ENCODE assay signal across 8 mouse cellular contexts in the genomic region with DNA sequence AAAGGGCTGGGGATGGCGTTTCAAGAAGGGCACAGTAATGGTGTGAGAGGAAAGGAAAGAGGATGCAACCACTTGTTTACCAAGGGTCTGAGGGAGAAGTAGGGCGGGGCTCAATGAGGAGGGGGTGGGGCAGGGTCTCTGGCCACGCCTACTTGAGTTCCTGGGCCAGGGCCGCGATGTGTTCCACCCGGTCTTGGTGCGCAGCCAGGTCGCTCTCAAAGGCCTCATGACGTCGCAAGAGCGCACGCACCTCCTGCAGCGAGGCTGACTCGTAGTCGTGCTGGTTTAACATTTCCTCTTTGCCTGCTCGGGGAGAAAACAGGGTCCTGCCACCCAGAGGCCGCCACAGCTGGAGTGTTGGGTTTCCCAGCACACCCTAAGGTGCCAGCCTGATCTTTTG. TPM values are rescaled to one million over a fixed set of nuclear protein-coding genes. Genes with fewer than 3 reads are reported as not detected.
DNase-seq lines count a peak whose midpoint lies in the region; ATAC-seq and TF ChIP-seq lines count a peak whose summit lies in the region.

No protein-coding gene starts in this region.

- DNase-seq in heart, postnatal 25 days (ENCODE audit: low spot score): no peak
- peak; percentile 90 for DNase-seq in R1 (ENCODE audit: low read depth, low spot score)
- DNase-seq in liver, embryonic 13.5 days: no peak
- peak; percentile 45 for DNase-seq in stomach, postnatal 0 days (ENCODE audit: low spot score)
- DNase-seq in urinary bladder, postnatal 10 days (ENCODE audit: low spot score): no peak

- no peak overlapping the region for H3K4me3 ChIP-seq in heart, embryonic 12.5 days
- H3K4me3 ChIP-seq in liver, embryonic 13.5 days (replicated peaks): no peak overlapping the region
- H3K4me3 ChIP-seq in stomach, postnatal 0 days (ENCODE audit: low read depth, low read length): no peak overlapping the region

- WGBS in heart, embryonic 12.5 days: 5% methylated on average over 17 of the region's 17 CpGs
- 3% methylated on average over 17 of the region's 17 CpGs for WGBS in liver, embryonic 13.5 days (ENCODE audit: insufficient replicate concordance)
- WGBS in stomach, postnatal 0 days: 6% methylated on average over 17 of the region's 17 CpGs

- no peak for ATAC-seq in heart, embryonic 12.5 days (ENCODE audit: insufficient number of reproducible peaks, low FRiP score)
- peak; percentile 72 to 77 for ATAC-seq in hematopoietic stem cell, adult 5-6 weeks (replicated peaks in 1 of 2; ENCODE audit: insufficient read depth in 1 of 2, low FRiP score in 2 of 2, low TSS enrichment in 1 of 2, low read depth in 1 of 2, poor library complexity in 2 of 2, severe bottlenecking in 2 of 2)
- ATAC-seq in liver, embryonic 13.5 days (ENCODE audit: low read depth): no peak
- 0 out of 2 replicates have a peak, but pooled peaks have one; percentile 21 for ATAC-seq in stomach, postnatal 0 days (ENCODE audit: low FRiP score, low TSS enrichment)
- ATAC-seq in monocyte, adult 5-6 weeks (replicated peaks; ENCODE audit: insufficient number of reproducible peaks, low FRiP score, low TSS enrichment, poor library complexity, severe bottlenecking): no peak

- peak overlapping the region; percentile 32; the same call in 1 of the 2 replicates for H3K4me2 ChIP-seq in heart, embryonic 12.5 days
- peak overlapping the region; percentile 37 for H3K4me2 ChIP-seq in liver, embryonic 13.5 days
- H3K4me2 ChIP-seq in stomach, postnatal 0 days (replicated peaks; ENCODE audit: low read depth): peak overlapping the region; percentile 34; the same call in 1 of the 2 replicates

- H3K27me3 ChIP-seq in heart, embryonic 12.5 days (replicated peaks): peaks cover 41% of the 10 kb centered on the region
- H3K27me3 ChIP-seq in liver, embryonic 13.5 days: peaks cover 79% of the 10 kb centered on the region
- no peaks in the 10 kb centered on the region for H3K27me3 ChIP-seq in stomach, postnatal 0 days (ENCODE audit: control insufficient read depth, insufficient read depth, low read length)

- peaks cover 4% of the 10 kb centered on the region; the same call in 1 of the 2 replicates for H3K4me1 ChIP-seq in heart, embryonic 12.5 days (replicated peaks)
- peaks cover 28% of the 10 kb centered on the region for H3K4me1 ChIP-seq in liver, embryonic 13.5 days (replicated peaks)
- no peaks in the 10 kb centered on the region for H3K4me1 ChIP-seq in stomach, postnatal 0 days (replicated peaks; ENCODE audit: control insufficient read depth, insufficient read depth)

- no peaks in the 10 kb centered on the region for H3K9me3 ChIP-seq in heart, embryonic 12.5 days (replicated peaks)
- no peaks in the 10 kb centered on the region for H3K9me3 ChIP-seq in liver, embryonic 13.5 days (replicated peaks)
- H3K9me3 ChIP-seq in stomach, postnatal 0 days (ENCODE audit: control insufficient read depth, low read length): no peaks in the 10 kb centered on the region

- intact Hi-C loops in heart, postnatal 25 days (cut with DNase I): no loop called here

- H3K27ac ChIP-seq in heart, embryonic 12.5 days (ENCODE audit: poor library complexity, severe bottlenecking): no peak overlapping the region
- H3K27ac ChIP-seq in liver, embryonic 13.5 days: no peak overlapping the region
- H3K27ac ChIP-seq in stomach, postnatal 0 days (replicated peaks): no peak overlapping the region

- 0 out of 2 replicates have a peak, but pooled peaks have one; percentile 4 for TF ChIP-seq CTCF in stomach, postnatal 0 days (IDR thresholded peaks at IDR 0.05; ENCODE audit: low read depth)

- no peak for TF ChIP-seq EP300 in stomach, postnatal 0 days (optimal IDR thresholded peaks at IDR 0.05)

- H3K36me3 ChIP-seq in heart, embryonic 12.5 days: 0 out of 2 replicates have a peak, but pooled peaks cover 4% of the 10 kb centered on the region
- H3K36me3 ChIP-seq in liver, embryonic 13.5 days: peaks cover 11% of the 10 kb centered on the region; the same call in 1 of the 2 replicates
- no peaks in the 10 kb centered on the region for H3K36me3 ChIP-seq in stomach, postnatal 0 days (ENCODE audit: control insufficient read depth, insufficient read depth, low read length)

- H3K9ac ChIP-seq in heart, embryonic 12.5 days: no peak overlapping the region
- H3K9ac ChIP-seq in liver, embryonic 13.5 days: 0 out of 2 replicates have a peak overlapping the region, but pooled peaks have one; percentile 26
- no peak overlapping the region for H3K9ac ChIP-seq in stomach, postnatal 0 days (ENCODE audit: low read length)

RNA-seq across cellular contexts. Expression of a gene that starts 10.2 kb away (rescaled TPM):
- 36.2 and 41.1 TPM in 2 replicates for polyA plus RNA-seq in heart, embryonic 12.5 days (2016; fragmentation: Nextera tagmentation; extraction: Ambion mirVana)
- 10 to 100 TPM; 77.9 to 82.6 TPM for total RNA-seq in heart, postnatal 25 days (2021)
- total RNA-seq in hematopoietic stem cell, adult 5-6 weeks (2017): 18.9 and 29.8 TPM in 2 replicates
- 23.6 and 25.3 TPM in 2 replicates for polyA plus RNA-seq in liver, embryonic 13.5 days (2015; fragmentation: Nextera tagmentation; extraction: Ambion mirVana)
- polyA plus RNA-seq in stomach, postnatal 0 days (2015; fragmentation: Nextera tagmentation; extraction: Ambion mirVana): 24.1 and 28.4 TPM in 2 replicates
- total RNA-seq in monocyte, adult 5-6 weeks (2017): 0.39 TPM in 1 of 3 replicates, not detected in the others

RNA-seq across cellular contexts. Expression of a gene that starts 12.6 kb away (rescaled TPM):
- 4.1 and 4.2 TPM in 2 replicates for polyA plus RNA-seq in heart, embryonic 12.5 days (2016; fragmentation: Nextera tagmentation; extraction: Ambion mirVana)
- under 1 TPM; 0.42 to 0.53 TPM for total RNA-seq in heart, postnatal 25 days (2021)
- total RNA-seq in hematopoietic stem cell, adult 5-6 weeks (2017): 0.06 and 0.20 TPM in 2 replicates
- 0.74 and 0.82 TPM in 2 replicates for polyA plus RNA-seq in liver, embryonic 13.5 days (2015; fragmentation: Nextera tagmentation; extraction: Ambion mirVana)
- polyA plus RNA-seq in stomach, postnatal 0 days (2015; fragmentation: Nextera tagmentation; extraction: Ambion mirVana): 1.3 and 2.3 TPM in 2 replicates
- 0.10 to 1.7 TPM in 2 of 3 replicates, not detected in the other for total RNA-seq in monocyte, adult 5-6 weeks (2017)

RNA-seq across cellular contexts. Expression of a gene that starts 13.3 kb away (rescaled TPM):
- polyA plus RNA-seq in heart, embryonic 12.5 days (2016; fragmentation: Nextera tagmentation; extraction: Ambion mirVana): 9.6 TPM in 2 replicates
- 1 to 10 TPM; 2.6 to 4.0 TPM for total RNA-seq in heart, postnatal 25 days (2021)
- 13.1 and 17.4 TPM in 2 replicates for total RNA-seq in hematopoietic stem cell, adult 5-6 weeks (2017)
- 11.2 and 11.5 TPM in 2 replicates for polyA plus RNA-seq in liver, embryonic 13.5 days (2015; fragmentation: Nextera tagmentation; extraction: Ambion mirVana)
- 6.4 and 7.3 TPM in 2 replicates for polyA plus RNA-seq in stomach, postnatal 0 days (2015; fragmentation: Nextera tagmentation; extraction: Ambion mirVana)
- 5.2 to 12.4 TPM (median 10.3 TPM) in 3 replicates for total RNA-seq in monocyte, adult 5-6 weeks (2017)

RNA-seq across cellular contexts. Expression of a gene that starts 26.0 kb away (rescaled TPM):
- 0.05 TPM in 1 of 2 replicates, not detected in the other for polyA plus RNA-seq in heart, embryonic 12.5 days (2016; fragmentation: Nextera tagmentation; extraction: Ambion mirVana)
- not detected for total RNA-seq in heart, postnatal 25 days (2021)
- total RNA-seq in hematopoietic stem cell, adult 5-6 weeks (2017): not detected in 2 replicates
- 0.06 TPM in 1 of 2 replicates, not detected in the other for polyA plus RNA-seq in liver, embryonic 13.5 days (2015; fragmentation: Nextera tagmentation; extraction: Ambion mirVana)
- 0.05 TPM in 1 of 2 replicates, not detected in the other for polyA plus RNA-seq in stomach, postnatal 0 days (2015; fragmentation: Nextera tagmentation; extraction: Ambion mirVana)
- not detected in 3 replicates for total RNA-seq in monocyte, adult 5-6 weeks (2017)

RNA-seq across cellular contexts. Expression of a gene that starts 26.0 kb away (rescaled TPM):
- 33.9 and 34.5 TPM in 2 replicates for polyA plus RNA-seq in heart, embryonic 12.5 days (2016; fragmentation: Nextera tagmentation; extraction: Ambion mirVana)
- 10 to 100 TPM; 26.2 to 26.6 TPM for total RNA-seq in heart, postnatal 25 days (2021)
- 24.1 and 24.7 TPM in 2 replicates for total RNA-seq in hematopoietic stem cell, adult 5-6 weeks (2017)
- 40.7 and 41.2 TPM in 2 replicates for polyA plus RNA-seq in liver, embryonic 13.5 days (2015; fragmentation: Nextera tagmentation; extraction: Ambion mirVana)
- 72.7 and 81.6 TPM in 2 replicates for polyA plus RNA-seq in stomach, postnatal 0 days (2015; fragmentation: Nextera tagmentation; extraction: Ambion mirVana)
- 18.7 to 42.7 TPM (median 33.6 TPM) in 3 replicates for total RNA-seq in monocyte, adult 5-6 weeks (2017)

Comparison
In these comparisons a context has a peak if more than half of its experiments do, and no peak if none do; other contexts are left out.
1. ATAC-seq: peak in hematopoietic stem cell, adult 5-6 weeks (2 of 2) and stomach, postnatal 0 days (single experiment); none in heart, embryonic 12.5 days (single experiment), liver, embryonic 13.5 days (single experiment) and monocyte, adult 5-6 weeks (single experiment).
2. DNase-seq: peak in R1 (single experiment) and stomach, postnatal 0 days (single experiment); none in heart, postnatal 25 days (single experiment), liver, embryonic 13.5 days (single experiment) and urinary bladder, postnatal 10 days (single experiment).
3. RNA of a gene that starts 10.2 kb away (total RNA-seq): 77.9 to 82.6 TPM in heart, postnatal 25 days and 18.9 to 29.8 TPM in hematopoietic stem cell, adult 5-6 weeks; 0.39 TPM in monocyte, adult 5-6 weeks; every median in the first group is over 10 times any median in the second.
4. Peak in every context shown above with its lines, with median percentiles within 50 percentile points of each other: H3K4me2 ChIP-seq.